In genomic region chr15:27783541-27784125, GRCm38 (mm10) we compare ENCODE assay signal across 8 mouse cellular contexts.
DNase-seq lines count a peak whose midpoint lies in the region; ATAC-seq and TF ChIP-seq lines count a peak whose summit lies in the region.

No protein-coding gene starts in this region.

- peak; percentile 22 for DNase-seq in MN1 (ENCODE audit: low spot score)
- peak; percentile 92 for DNase-seq in midbrain, embryonic 11.5 days (ENCODE audit: low spot score, missing footprints)
- peak; percentile 55 for DNase-seq in thymus, adult 2 months
- DNase-seq in layer of hippocampus, postnatal 10 days (ENCODE audit: low spot score in 2 of 2), result no peak
- DNase-seq in cerebellum, postnatal 4 days (ENCODE audit: low spot score in 2 of 2), result no peak

- H3K4me1 ChIP-seq in cortical plate, adult 2 months (ENCODE audit: control insufficient read depth, insufficient read depth, low read length), result peaks cover 29% of the 10 kb centered on the region
- peaks cover 90% of the 10 kb centered on the region for H3K4me1 ChIP-seq in limb, embryonic 12.5 days (replicated peaks)
- H3K4me1 ChIP-seq in midbrain, embryonic 11.5 days (ENCODE audit: control insufficient read depth, insufficient read depth, low read length), result peaks cover 59% of the 10 kb centered on the region
- H3K4me1 ChIP-seq in thymus, adult 2 months (replicated peaks; ENCODE audit: control insufficient read depth, insufficient read depth, low read length), result peaks cover 27% of the 10 kb centered on the region

- H3K27ac ChIP-seq in cortical plate, adult 2 months (ENCODE audit: insufficient read depth, low read length), result peak overlapping the region; percentile 81
- H3K27ac ChIP-seq in limb, embryonic 12.5 days, result peak overlapping the region; percentile 97
- H3K27ac ChIP-seq in midbrain, embryonic 11.5 days (ENCODE audit: low read depth, low read length), result peak overlapping the region; percentile 49
- peak overlapping the region; percentile 91 for H3K27ac ChIP-seq in thymus, adult 2 months (ENCODE audit: control insufficient read depth, insufficient read depth, low read length)

- no peak for TF ChIP-seq CTCF in cortical plate, adult 2 months (IDR thresholded peaks at IDR 0.05; ENCODE audit: extremely low read depth, insufficient read depth, low read length)
- no peak for TF ChIP-seq CTCF in thymus, adult 2 months (IDR thresholded peaks at IDR 0.05; ENCODE audit: borderline replicate concordance, control insufficient read depth, extremely low read depth, insufficient read depth, low read length, poor library complexity)

- peak; percentile 70 to 72 for ATAC-seq in hematopoietic stem cell, adult 5-6 weeks (replicated peaks in 1 of 2; ENCODE audit: insufficient read depth in 1 of 2, low FRiP score in 2 of 2, low TSS enrichment in 1 of 2, low read depth in 1 of 2, poor library complexity in 2 of 2, severe bottlenecking in 2 of 2)
- ATAC-seq in limb, embryonic 12.5 days (ENCODE audit: insufficient number of reproducible peaks, insufficient read depth, low FRiP score, low TSS enrichment, low read depth), result no peak
- ATAC-seq in midbrain, embryonic 11.5 days (ENCODE audit: low FRiP score), result peak; percentile 40; the same call in 1 of the 2 replicates

- no peaks in the 10 kb centered on the region for H3K27me3 ChIP-seq in limb, embryonic 12.5 days
- no peaks in the 10 kb centered on the region for H3K27me3 ChIP-seq in midbrain, embryonic 11.5 days (ENCODE audit: control insufficient read depth, insufficient read depth, low read length)
- no peaks in the 10 kb centered on the region for H3K27me3 ChIP-seq in thymus, adult 2 months (ENCODE audit: control insufficient read depth, insufficient read depth, low read length)

- H3K9ac ChIP-seq in limb, embryonic 12.5 days (replicated peaks), result peak overlapping the region; percentile 48; the same call in 1 of the 2 replicates
- peak overlapping the region; percentile 39 for H3K9ac ChIP-seq in midbrain, embryonic 11.5 days (ENCODE audit: low read length)

- H3K9me3 ChIP-seq in limb, embryonic 12.5 days, result no peaks in the 10 kb centered on the region
- H3K9me3 ChIP-seq in midbrain, embryonic 11.5 days (ENCODE audit: control insufficient read depth, low read length), result no peaks in the 10 kb centered on the region

- TF ChIP-seq POLR2A in cortical plate, adult 2 months (IDR thresholded peaks at IDR 0.05; ENCODE audit: extremely low read depth, insufficient read depth, low read length), result no peak
- TF ChIP-seq POLR2A in thymus, adult 2 months (IDR thresholded peaks at IDR 0.05; ENCODE audit: control insufficient read depth, extremely low read depth, insufficient read depth, low read length, poor library complexity), result no peak

- 14% methylated on average over 12 of the region's 12 CpGs for WGBS in limb, embryonic 12.5 days
- WGBS in midbrain, embryonic 11.5 days, result 30% methylated on average over 12 of the region's 12 CpGs
- WGBS in thymus, adult 2 months, result 1% methylated on average over 12 of the region's 12 CpGs

- H3K4me3 ChIP-seq in cortical plate, adult 2 months (ENCODE audit: insufficient read depth, low read length), result no peak overlapping the region
- peak overlapping the region; percentile 64 for H3K4me3 ChIP-seq in limb, embryonic 12.5 days (replicated peaks)
- no peak overlapping the region for H3K4me3 ChIP-seq in midbrain, embryonic 11.5 days (ENCODE audit: low read depth, low read length)
- peak overlapping the region; percentile 34 for H3K4me3 ChIP-seq in thymus, adult 2 months (ENCODE audit: control insufficient read depth, insufficient read depth, low read length)

- H3K4me2 ChIP-seq in limb, embryonic 12.5 days, result peak overlapping the region; percentile 68
- no peak overlapping the region for H3K4me2 ChIP-seq in midbrain, embryonic 11.5 days

- peaks cover 17% of the 10 kb centered on the region for H3K36me3 ChIP-seq in limb, embryonic 12.5 days
- H3K36me3 ChIP-seq in midbrain, embryonic 11.5 days (ENCODE audit: control insufficient read depth, insufficient read depth, low read length), result no peaks in the 10 kb centered on the region
- no peaks in the 10 kb centered on the region for H3K36me3 ChIP-seq in thymus, adult 2 months (ENCODE audit: control insufficient read depth, insufficient read depth, low read length)

Comparison
In these comparisons a context has a peak if more than half of its experiments do, and no peak if none do; other contexts are left out.
1. DNase-seq: peak in MN1 (single experiment), midbrain, embryonic 11.5 days (single experiment) and thymus, adult 2 months (single experiment); none in layer of hippocampus, postnatal 10 days (0 of 2) and cerebellum, postnatal 4 days (0 of 2).
2. H3K4me3 ChIP-seq: peak in limb, embryonic 12.5 days (single experiment) and thymus, adult 2 months (single experiment); none in cortical plate, adult 2 months (single experiment) and midbrain, embryonic 11.5 days (single experiment).
3. Peak in every context shown above with its lines, with median percentiles within 50 percentile points of each other: H3K27ac ChIP-seq.